7 mouse cellular contexts compared by ENCODE assay signal in genomic region chr6:113501388-113502084, GRCm38 (mm10). TPM values are rescaled to one million over a fixed set of nuclear protein-coding genes. Genes with fewer than 3 reads are reported as not detected.
A peak's percentile ranks its signal among the peaks of the same experiment; 100 is the strongest.
DNase-seq lines count a peak whose midpoint lies in the region; ATAC-seq and TF ChIP-seq lines count a peak whose summit lies in the region.

Prrt3 (minus strand) TSS chr6:113501931.

- H3K9me3 ChIP-seq in ES-Bruce4 (replicated peaks; ENCODE audit: control insufficient read depth, insufficient read depth, low read length, poor library complexity, severe bottlenecking) = no peaks in the 10 kb centered on the region
- H3K9me3 ChIP-seq in forebrain, embryonic 12.5 days = no peaks in the 10 kb centered on the region
- no peaks in the 10 kb centered on the region for H3K9me3 ChIP-seq in midbrain, postnatal 0 days (ENCODE audit: low read length)

- peak; percentile 77 for ATAC-seq in forebrain, embryonic 12.5 days (ENCODE audit: low FRiP score)
- ATAC-seq in midbrain, postnatal 0 days (ENCODE audit: low FRiP score) = peak; percentile 88

- no peak for TF ChIP-seq EP300 in ES-Bruce4 (IDR thresholded peaks at IDR 0.05; ENCODE audit: insufficient read depth, low read depth, low read length)

- TF ChIP-seq CTCF in ES-Bruce4 (IDR thresholded peaks at IDR 0.05; ENCODE audit: low read depth, low read length) = no peak
- no peak for TF ChIP-seq CTCF in midbrain, postnatal 0 days (IDR thresholded peaks at IDR 0.05)

- H3K4me1 ChIP-seq in ES-Bruce4 (ENCODE audit: control insufficient read depth, insufficient read depth, low read length) = no peaks in the 10 kb centered on the region
- peaks cover 5% of the 10 kb centered on the region for H3K4me1 ChIP-seq in forebrain, embryonic 12.5 days
- H3K4me1 ChIP-seq in midbrain, postnatal 0 days (ENCODE audit: insufficient read depth, low read length) = no peaks in the 10 kb centered on the region

- peak; percentile 80 for DNase-seq in WW6 (ENCODE audit: low read depth, low spot score)
- DNase-seq in layer of hippocampus, adult 9-11 months = peak; percentile 77
- peak; percentile 81 for DNase-seq in midbrain, postnatal 0 days (ENCODE audit: low spot score)
- DNase-seq in adrenal gland, postnatal 25 days = no peak
- DNase-seq in adrenal gland, adult 18-20 months (ENCODE audit: low spot score in 2 of 2) = no peak

- H3K36me3 ChIP-seq in ES-Bruce4 (ENCODE audit: control insufficient read depth, insufficient read depth, low read length, poor library complexity, severe bottlenecking) = no peaks in the 10 kb centered on the region
- H3K36me3 ChIP-seq in forebrain, embryonic 12.5 days (replicated peaks) = no peaks in the 10 kb centered on the region
- peaks cover 7% of the 10 kb centered on the region; the same call in 1 of the 2 replicates for H3K36me3 ChIP-seq in midbrain, postnatal 0 days (ENCODE audit: insufficient read depth, low read length)

- WGBS in forebrain, embryonic 12.5 days = 2% methylated on average over 32 of the region's 32 CpGs
- WGBS in midbrain, postnatal 0 days = 2% methylated on average over 32 of the region's 32 CpGs

- H3K27me3 ChIP-seq in ES-Bruce4 (ENCODE audit: control insufficient read depth, insufficient read depth, low read length, poor library complexity, severe bottlenecking) = no peaks in the 10 kb centered on the region
- peaks cover 18% of the 10 kb centered on the region for H3K27me3 ChIP-seq in forebrain, embryonic 12.5 days
- no peaks in the 10 kb centered on the region for H3K27me3 ChIP-seq in midbrain, postnatal 0 days (ENCODE audit: insufficient read depth, low read length)

- H3K4me2 ChIP-seq in forebrain, embryonic 12.5 days = peak within 1 kb of the TSS; percentile 76
- peak within 1 kb of the TSS; percentile 74 for H3K4me2 ChIP-seq in midbrain, postnatal 0 days (ENCODE audit: low read depth, low read length, poor library complexity, severe bottlenecking)

- no peak within 1 kb of the TSS for H3K27ac ChIP-seq in ES-Bruce4 (ENCODE audit: insufficient read depth, low read length)
- 0 out of 2 replicates have a peak within 1 kb of the TSS, but pooled peaks have one; percentile 25 for H3K27ac ChIP-seq in forebrain, embryonic 12.5 days
- peak within 1 kb of the TSS; percentile 27; the same call in 1 of the 2 replicates for H3K27ac ChIP-seq in midbrain, postnatal 0 days (ENCODE audit: low read depth, low read length)

- no peak for TF ChIP-seq POLR2A in ES-Bruce4 (IDR thresholded peaks at IDR 0.05; ENCODE audit: insufficient read depth, low read length)

- peak within 1 kb of the TSS; percentile 17; the same call in 1 of the 2 replicates for H3K9ac ChIP-seq in ES-Bruce4 (ENCODE audit: low read depth, poor library complexity, severe bottlenecking)
- peak within 1 kb of the TSS; percentile 66 for H3K9ac ChIP-seq in forebrain, embryonic 12.5 days
- H3K9ac ChIP-seq in midbrain, postnatal 0 days (replicated peaks; ENCODE audit: low read length, poor library complexity, severe bottlenecking) = peak within 1 kb of the TSS; percentile 85

- peak within 1 kb of the TSS; percentile 61 for H3K4me3 ChIP-seq in ES-Bruce4 (ENCODE audit: low read depth, low read length)
- H3K4me3 ChIP-seq in forebrain, embryonic 12.5 days (replicated peaks) = peak within 1 kb of the TSS; percentile 57
- H3K4me3 ChIP-seq in midbrain, postnatal 0 days (ENCODE audit: low read depth, low read length) = peak within 1 kb of the TSS; percentile 67

RNA-seq across cellular contexts. Expression of gene Prrt3, which starts in this region (rescaled TPM):
- polyA plus RNA-seq in ES-Bruce4 (2011; ENCODE audit: insufficient read depth, insufficient read length, low read depth, missing spikeins) = 0.51 TPM in 1 of 2 replicates, not detected in the other
- 2.3 and 2.4 TPM in 2 replicates for polyA plus RNA-seq in forebrain, embryonic 12.5 days (2016; fragmentation: Nextera tagmentation; extraction: Ambion mirVana)
- total RNA-seq in midbrain, postnatal 0 days (2014; rRNA removed) = 29.4 and 39.3 TPM in 2 replicates
- 18.4 and 20.7 TPM in 2 replicates for polyA plus RNA-seq in midbrain, postnatal 0 days (2015; fragmentation: Nextera tagmentation; extraction: Ambion mirVana)
- 0.30 TPM in 1 of 2 replicates, not detected in the other for total RNA-seq in adrenal gland, postnatal 25 days (2021)
- total RNA-seq in adrenal gland, adult 18-20 months (2021) = under 1 TPM in 1 of 2 experiments, not detected in 1; 0.32 TPM

Comparison
In these comparisons a context has a peak if more than half of its experiments do, and no peak if none do; other contexts are left out.
1. RNA of gene Prrt3 (total RNA-seq): 29.4 to 39.3 TPM in midbrain, postnatal 0 days; 0.32 TPM in adrenal gland, adult 18-20 months and 0.30 TPM in adrenal gland, postnatal 25 days; every median in the first group is over 10 times any median in the second.
2. H3K9ac ChIP-seq: peak in every context shown above with its lines; median percentile 85 in midbrain, postnatal 0 days; 66 in forebrain, embryonic 12.5 days; 17 in ES-Bruce4.
3. DNase-seq: peak in WW6 (single experiment), layer of hippocampus, adult 9-11 months (single experiment) and midbrain, postnatal 0 days (single experiment); none in adrenal gland, postnatal 25 days (single experiment) and adrenal gland, adult 18-20 months (0 of 2).
4. Peak in every context shown above with its lines, with median percentiles within 50 percentile points of each other: H3K4me3 ChIP-seq.